Mouse (Mus musculus) ES-Bruce4 (cell line): ENCODE measurements around the gene Col9a3.

Source experiments
- CTCF ChIP-seq: IDR thresholded peaks from one replicate; pipeline ENCODE4 v1.8.1; 2011; ENCODE audit warnings: low read depth, low read length
- EP300 ChIP-seq: IDR thresholded peaks from 2 replicates; pipeline ENCODE4 v1.6.1; 2011; ENCODE audit warnings: low read depth, low read length; ENCODE audit not compliant: insufficient read depth
- POLR2A ChIP-seq: IDR thresholded peaks from one replicate; pipeline ENCODE4 v1.8.1; 2011; ENCODE audit warnings: low read length; ENCODE audit not compliant: insufficient read depth

DNA sequence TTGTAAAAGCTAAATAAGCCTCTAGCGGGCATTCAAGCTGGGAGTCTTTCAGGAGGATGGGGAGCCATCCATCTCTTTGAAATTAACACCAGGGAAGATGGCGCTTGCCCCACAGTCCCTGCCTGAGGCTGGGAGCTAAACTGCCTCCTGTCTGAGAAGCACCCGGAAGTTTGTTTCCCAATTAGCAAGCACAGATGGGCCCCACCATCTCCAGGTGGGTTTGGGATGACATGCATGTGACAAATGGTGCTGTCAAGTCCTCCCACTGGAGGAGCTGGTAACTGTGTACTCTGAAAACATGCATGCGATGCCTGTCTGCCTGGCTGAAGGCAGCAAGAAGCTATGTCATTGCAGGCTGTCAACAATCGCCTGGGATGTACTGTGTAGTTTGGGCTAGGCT lies 33.7 kb upstream of the Col9a3 start:
- no peak for TF ChIP-seq CTCF
- no peak for TF ChIP-seq POLR2A
- no peak for TF ChIP-seq EP300
